Mouse (Mus musculus) hindlimb bud, embryonic 11.5 days (tissue): ENCODE data around the gene Pde1a.

Source experiments
- DNase-seq: peaks from one replicate; pipeline ENCODE4 v3.0.0-alpha.2; 2012; ENCODE audit warnings: low read depth, low spot score; ENCODE audit errors: extremely low spot score

Pde1a gene

DNA sequence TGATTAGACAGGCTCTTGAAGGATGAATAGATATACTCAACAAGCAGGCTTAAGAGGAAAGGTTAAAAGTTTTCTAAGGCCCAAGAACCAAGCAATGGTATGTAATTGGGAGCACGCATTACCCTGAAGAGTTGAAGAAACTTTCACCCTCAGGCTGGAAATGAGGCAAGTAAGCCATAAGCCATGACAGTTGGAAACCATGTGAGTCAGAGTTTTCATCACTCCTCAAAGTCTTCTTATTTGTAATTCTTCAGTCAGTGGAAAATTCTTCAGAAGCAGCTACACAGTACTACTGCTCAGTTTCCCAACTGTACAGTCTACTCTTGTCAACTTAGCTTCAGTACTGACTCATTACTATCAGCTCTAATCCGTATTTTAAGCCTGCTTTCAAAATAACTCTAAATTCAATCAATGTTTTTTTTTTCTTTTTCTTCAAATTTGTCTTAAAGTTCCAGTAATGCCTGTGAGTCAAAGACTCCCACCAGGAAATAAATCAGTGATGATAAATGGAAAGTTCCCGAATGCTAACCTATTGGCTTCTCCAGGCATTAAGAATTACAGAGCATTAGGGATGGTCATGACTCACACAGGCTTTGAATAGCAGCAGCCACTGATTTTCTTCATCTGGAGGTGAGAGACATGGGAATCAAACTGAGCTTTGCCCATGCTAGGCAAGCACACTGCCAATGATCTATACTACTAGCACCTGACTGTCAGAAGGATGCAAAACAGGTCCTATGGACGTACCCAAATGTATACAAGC lies 82.3 kb downstream of the Pde1a start:
- no peak for DNase-seq

DNA sequence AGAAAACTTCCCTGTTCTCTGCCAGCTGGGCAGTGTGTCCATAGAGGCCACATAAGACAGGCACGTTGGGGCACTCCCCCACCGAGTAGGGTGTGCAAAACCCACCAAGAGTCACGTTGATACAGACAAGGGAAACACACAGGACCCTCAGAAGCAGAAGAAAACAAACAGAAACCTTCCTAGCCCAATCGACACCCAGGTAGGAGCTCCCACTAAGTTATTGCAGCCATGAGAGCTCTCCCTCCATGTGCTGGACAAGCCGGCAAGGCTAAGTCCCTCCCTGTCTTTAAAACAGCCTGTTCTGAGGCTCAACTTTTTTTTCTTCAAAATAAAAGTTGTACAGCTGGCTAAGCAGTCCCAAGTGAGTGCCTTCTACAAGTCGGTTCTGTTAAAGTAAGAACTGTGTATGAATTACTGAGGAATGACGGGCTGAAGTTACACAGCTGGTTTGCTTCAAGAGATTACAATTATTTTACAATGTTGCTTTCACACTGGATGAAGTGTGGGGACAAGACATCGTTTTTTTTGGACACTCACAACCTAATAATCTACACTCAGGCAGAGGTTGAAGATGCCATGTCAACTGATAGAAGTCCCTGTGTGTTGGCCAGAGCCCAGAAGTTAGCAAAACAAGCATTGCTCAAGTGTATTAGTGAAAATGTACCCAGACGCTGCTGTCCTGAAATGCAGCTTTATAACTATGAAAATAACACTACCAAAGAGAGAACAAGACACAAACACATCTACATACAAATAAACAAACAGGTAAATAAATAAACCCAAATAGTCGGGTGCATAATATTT lies 90.4 kb downstream of the Pde1a start:
- DNase-seq, result no peak

DNA sequence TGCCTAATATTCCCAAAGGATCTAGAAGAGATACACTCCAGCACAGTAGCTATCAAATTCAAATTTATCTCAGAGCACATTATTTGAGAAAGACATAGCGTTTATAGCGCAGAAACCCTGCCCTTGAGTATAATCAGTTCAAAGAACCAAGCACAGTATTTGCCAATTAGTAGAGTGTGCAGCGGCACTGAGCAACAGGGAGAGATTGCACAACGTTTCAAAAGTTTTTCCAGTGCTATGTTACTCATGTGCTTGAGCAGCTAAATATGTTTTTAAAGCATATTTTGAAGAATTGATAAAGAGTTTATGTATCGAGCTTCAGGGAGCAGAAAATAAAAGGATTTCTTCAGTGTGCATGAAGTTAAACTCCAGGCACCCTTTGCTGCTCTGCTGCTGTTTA lies 91.3 kb downstream of the Pde1a start:
- DNase-seq, result no peak

DNA sequence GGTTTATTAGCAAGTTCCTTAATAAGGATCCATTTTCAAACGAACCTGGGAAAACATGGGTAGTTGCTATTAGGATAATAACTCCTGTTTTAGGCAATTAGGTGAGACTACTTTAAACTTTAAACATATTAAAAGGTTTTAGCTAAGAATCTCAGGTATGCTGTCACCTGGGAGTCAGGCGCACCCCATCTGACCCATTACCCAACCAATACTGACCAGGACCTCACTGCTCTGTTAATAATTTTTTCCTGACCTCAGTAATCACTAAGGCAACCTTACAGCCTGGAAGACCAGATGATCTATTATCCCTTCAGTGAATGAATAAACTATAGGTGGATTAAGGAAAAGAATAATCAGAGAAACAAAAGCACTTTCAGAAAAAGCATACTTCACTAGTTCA lies 100.2 kb downstream of the Pde1a start:
- no peak for DNase-seq

DNA sequence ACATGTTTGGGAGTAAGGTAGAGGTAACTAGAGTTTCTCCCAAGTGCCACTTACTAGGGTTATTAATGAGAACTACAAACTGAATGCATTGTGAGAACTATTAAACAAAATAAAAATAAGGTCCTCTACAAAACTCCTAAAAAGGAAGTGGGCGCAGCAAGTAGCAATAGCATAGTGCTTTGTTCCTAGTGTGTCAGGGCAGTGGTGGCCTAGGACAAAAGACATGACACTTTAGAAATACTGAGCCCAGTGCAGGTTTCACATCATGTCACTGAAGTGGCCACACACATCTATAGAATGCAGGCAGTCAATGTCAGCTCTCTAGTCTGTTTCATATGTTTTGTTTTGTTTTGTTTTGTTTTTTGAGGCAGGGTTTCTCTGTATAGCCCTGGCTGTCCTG lies 103.2 kb downstream of the Pde1a start:
- DNase-seq, result no peak

DNA sequence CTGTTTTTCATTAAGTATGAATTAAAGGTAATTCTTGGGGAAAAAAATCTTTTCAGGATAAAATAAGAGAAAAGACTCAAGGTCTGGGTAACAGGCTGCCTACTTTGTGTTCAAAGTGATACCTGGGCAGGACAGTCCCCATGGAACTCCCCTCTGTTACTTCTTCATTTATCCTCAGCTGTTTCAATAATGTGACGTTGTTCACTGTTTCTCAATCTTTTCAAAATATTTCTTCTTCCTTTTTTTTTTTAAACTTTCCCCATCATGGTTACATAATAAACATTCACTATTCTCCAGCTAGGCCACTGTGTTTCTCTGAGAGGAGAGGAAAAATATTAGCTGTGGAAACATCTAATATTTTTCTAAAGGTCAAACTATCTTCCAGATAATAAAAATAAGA lies 103.7 kb downstream of the Pde1a start:
- no peak for DNase-seq

DNA sequence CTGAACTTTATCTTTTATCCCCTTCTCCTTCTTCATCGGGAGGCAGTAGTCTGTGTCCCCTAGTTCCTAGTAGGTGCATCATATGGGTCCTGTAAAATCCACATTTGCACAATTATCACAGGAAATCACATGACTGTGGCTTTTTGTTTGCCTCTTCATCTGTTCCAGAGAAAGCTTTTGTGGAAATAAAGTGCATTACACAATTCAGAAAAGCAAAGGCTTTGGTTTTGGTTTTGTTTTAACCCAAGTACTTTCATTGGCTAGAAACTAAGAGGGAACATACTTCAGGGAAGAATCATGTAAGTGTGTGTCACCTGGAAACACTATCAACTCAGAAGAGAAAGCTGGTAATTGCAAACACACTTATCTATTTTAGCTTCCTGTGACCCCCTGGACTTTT lies 104.2 kb downstream of the Pde1a start:
- DNase-seq, result no peak

DNA sequence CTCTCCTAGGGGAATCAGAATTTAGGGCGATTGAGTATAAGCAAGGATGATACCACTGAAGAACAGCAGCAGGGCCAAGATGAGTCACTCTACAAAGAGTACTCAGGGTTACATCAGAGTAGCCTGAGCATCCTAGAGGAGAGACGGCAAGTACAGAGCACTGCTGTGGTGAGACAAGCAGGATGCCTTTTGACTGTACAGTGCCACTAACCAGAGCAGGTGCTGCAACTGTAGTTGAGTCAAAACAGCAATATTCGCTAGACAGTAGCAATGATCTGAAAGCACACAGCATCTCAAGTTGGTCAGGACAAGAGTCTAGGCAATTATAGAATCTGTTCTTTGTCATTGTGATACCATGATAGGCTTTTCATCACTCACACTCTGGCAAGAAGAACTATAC lies 115.1 kb downstream of the Pde1a start:
- DNase-seq, result no peak

DNA sequence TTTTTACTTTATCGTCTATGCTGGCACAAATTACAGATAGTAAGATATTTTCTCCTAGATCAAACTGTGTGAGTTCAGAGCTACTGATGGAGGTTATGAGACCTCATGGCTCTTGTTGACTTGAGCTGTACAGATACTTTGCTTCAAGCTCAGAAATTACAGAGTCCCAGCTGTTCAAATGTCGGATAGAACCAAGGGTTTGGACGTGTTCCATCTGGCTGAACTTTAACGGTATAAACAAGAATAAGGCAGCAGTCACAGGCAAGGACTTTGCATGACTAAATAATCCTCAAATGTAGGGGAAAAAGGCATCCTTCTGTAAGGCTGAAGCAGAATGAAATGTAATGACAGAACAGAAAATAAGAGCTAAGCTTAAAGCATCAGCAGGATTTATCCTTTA lies 116.2 kb downstream of the Pde1a start:
- no peak for DNase-seq

DNA sequence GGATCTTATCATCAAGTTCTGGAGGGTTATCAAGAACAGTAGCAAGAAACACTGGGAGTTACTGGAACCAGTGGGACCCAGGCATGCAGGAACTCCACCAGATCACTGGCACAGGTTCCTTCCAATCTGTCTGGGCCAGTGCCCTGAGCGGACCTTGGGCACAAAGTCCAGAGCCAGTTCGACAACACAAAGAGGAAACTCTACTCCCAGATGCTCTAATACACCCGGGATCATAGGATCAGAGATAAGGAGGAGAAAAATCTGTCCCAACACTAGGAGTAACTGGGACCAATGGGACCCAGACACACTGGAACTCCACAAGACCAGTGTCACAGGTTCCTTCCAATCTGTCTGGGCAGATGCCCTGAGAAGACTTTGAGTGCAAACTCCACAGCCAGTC lies 130.1 kb downstream of the Pde1a start:
- DNase-seq, result no peak

DNA sequence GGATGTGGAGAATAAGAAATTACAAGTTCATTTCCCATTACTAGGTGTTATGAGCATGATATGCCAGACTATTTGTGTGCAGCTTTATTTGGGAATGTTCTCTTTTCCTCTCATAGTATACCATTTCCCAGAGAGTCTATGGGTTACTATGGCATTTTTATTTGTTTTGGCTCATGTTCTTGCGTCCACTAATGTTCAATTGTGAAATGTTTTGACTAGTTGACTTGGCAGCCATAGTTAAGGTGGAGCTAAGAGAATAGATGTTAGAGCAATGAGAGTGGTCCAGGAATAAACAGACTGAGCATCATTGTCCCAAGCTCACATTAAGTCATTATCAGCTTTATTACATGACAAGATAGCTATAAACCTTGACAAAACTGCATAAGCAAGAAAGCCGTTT lies 130.8 kb downstream of the Pde1a start:
- DNase-seq, result no peak

DNA sequence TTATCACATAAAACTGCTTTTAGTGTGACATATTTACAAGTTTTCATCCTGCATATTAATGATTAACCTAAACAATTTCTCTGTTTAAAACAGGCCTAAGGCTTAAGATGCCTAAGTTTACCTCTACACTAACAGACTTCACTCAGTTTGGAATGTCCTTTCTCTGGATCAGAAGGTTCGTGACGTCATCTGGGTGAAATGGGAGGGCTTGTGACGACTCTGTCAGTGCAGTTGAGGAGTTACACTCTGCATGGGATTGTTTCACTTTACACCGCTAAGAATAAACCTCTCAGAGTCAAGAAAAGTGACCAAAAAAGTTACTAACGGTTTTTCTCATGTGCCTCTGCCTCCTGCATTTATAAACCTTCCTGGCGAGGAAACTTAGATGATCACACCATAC lies 137.6 kb downstream of the Pde1a start:
- DNase-seq, result no peak

DNA sequence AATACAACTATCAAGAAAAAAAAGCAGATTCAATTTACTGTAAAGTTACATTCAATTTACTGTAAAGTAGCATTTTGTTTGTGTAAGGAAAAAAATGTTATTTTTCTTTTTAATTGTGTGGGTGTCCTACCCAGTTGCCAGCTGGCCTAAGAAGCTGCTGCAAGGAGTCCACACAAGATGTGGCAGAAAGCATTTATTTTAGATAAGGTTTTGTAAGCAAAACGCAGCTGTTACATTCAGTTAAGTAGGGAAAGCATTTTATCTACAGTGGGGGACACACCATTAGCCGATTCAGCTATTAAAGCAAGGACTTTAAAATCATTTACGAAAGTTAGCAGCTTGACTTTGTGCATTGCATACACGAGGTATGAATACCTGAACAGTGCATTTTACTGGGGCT lies 145.5 kb downstream of the Pde1a start:
- no peak for DNase-seq

DNA sequence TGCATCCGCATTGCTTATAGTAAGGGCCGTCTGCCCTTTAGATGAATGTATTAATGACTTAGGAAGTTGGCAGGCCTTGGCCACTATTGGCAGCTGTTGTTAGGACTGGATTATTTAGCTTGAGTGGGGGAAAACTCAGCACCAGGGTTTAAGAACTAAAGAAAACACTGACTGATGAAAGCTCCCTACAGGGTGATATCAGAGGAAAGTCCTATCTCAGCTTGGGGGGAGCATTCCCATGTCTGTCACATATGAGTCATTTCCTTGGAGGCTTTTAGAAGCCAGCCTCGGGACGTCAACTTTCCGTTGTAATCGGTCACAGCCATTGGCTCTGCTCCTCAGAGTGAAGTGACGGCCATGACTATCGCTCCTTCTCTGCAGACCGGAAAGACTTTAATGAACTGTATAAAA lies 146.0 kb downstream of the Pde1a start:
- DNase-seq, result no peak

DNA sequence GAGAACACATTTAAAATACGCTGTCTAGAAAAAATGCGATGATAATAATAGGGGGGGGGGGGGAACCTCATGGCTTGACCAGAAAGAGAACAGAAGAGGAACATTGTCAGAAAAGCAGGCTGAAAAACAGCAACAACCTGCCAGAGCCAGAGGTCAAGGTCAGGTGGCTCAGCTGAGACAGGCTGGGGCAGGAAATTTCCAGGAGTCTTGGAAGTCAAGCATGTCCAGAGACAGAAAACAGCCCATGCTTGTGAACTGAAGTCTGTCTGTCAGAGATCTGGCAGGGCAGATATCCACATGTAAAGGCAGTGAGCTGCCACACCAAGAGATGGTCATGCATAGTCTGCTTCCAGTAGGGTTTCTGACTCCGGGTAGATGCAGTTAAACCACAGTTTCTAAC lies 147.5 kb downstream of the Pde1a start:
- no peak for DNase-seq

DNA sequence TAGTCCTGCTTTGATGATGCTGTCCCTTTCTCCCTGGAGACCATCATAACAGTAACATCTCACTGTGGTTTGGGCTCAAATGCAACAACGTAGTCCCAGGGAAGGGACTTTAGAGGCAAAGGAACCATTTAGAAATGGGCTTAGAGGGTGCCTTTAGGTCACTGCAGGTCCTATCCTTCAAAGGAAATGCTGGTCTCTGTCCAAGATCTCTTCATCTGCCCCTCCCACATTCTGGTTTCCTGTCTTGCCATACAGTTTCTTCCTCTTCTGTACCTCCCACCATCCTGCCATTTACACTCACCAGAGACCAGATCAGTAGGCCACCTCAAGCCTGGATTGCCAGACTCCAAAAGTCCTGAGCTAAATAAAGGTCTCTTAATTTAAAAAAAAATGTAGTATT lies 150.3 kb downstream of the Pde1a start:
- DNase-seq, result no peak

DNA sequence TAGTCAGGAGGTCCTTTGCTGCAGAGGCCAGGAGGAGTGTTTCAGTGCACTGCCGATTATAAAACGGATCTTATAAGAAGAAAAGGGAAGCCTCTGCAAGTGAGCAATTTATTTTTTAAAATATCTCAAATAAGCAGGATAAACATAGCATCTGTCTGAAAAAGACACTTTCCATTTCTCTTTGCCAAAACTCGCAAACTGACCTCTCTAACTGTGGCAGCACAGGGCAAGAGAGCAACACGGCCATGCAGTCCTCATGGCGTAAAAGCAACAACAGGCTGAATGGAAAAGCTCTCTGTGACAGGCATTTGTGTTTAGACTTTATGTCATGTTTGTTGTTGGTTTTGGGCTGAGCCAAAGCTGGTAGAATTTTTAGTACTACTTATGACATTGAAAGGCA lies 152.0 kb downstream of the Pde1a start:
- DNase-seq, result no peak

DNA sequence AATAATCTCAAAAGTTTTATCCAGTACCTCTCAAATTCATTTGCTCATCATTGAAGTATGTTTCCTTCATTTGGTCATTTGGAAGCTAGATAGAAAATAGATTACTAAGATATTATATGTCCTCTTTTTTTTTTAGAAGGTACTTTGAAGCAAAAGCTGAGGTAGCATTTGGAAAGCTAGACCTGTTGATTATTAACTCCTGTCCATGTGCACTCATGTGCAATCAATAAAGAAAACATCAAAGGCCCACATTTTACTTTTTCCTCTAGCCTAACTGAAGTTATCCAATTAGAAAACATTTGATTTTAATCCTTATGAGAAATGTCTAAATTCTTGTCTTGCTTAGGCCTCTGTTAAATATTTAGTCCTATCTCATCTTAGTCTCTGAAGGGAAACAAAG lies 153.3 kb downstream of the Pde1a start:
- no peak for DNase-seq

DNA sequence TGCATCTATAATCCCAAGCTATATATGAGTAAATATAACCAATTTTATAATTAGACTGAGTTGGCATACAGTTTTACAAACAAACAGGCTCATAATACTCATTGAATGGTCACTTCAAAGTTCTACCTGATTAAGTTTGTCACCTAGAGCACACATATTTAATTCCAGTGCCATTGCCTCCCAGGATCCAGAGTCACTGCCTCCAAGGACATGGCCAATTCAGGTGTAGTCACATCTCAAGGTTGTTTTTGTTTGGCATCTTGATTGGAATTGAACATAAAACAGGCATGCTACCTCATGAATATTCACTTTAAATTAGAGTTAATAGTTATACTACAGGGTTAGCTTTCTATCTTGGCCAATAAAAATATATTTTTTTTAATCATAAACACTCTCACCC lies 157.0 kb downstream of the Pde1a start:
- no peak for DNase-seq

DNA sequence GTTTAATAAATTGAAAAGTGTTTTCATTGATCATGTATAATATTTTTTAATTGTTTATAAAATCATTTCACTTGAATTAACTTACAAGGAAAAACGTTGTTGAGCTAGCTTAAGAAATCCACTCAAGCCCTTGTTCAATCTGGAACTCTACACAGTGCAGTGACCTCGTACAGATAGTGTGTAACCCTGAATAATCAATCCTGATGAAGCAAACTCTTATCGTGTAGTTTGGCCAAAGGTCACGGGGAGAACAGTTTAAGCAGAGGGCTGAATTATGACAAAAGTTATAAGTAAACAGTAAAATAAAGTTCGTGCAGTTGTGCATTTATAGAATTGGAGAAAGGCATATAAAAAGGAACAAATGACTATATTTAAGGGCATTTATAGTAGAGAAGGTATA lies 159.7 kb downstream of the Pde1a start:
- DNase-seq, result no peak

DNA sequence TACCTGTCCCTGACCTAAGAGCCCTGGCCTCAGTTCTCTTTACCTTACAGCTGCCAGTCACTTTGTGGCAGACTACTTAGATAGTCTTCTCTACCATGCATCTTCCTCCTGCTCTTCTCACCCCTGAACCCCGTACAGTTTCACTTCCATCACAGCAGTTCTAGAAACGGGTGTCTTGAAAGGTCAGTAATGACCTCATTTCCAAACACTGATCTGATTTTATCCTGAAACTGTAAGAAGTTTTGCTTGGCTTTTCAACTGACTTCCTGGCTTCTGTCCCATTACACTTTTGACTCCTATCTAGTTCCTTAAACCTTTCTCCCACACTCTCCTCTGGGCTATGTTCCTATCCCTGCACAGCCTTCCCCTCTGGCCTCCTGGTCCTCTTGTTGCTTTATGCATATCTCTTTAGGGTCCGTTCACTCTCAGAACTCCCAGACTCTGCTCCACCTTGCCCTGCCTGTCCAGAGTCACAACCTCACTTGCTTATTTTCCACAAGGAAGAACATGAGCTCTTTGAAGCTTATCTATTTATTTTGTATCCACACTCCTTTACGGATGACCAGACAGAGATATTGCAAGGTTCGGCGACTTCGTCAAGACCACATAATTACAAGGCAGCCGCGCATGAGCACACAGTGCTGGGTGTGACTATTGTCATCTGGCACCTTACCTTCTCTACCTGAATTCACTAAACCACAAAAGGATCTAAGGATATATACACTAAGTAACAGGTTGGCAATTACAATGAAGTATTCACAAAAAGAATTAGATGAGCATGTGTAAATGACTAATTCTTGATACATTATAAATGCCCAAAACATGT lies 162.4 kb downstream of the Pde1a start:
- DNase-seq, result no peak

DNA sequence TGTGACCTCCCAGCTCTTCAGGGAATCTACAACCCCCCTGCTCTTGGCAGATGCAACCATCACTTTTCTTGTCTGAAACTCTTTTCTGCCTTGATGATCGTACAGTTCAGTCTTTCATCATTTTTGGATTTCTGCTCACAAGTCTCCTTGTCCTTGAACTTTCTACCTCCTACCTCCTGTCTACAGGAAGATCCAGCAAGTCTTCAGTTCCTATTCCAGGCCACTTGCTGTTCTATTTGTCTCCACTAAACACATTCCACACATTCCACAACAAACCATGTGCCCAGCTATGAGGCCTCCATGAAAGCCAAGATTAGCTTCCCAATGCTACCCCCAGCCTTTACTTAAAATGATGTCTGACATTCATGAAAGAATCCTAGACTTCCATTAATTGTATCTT lies 163.2 kb downstream of the Pde1a start:
- no peak for DNase-seq
